8 mouse cellular contexts compared by ENCODE assay signal in genomic region chr12:80013904-80014597, GRCm38 (mm10).
DNase-seq lines count a peak whose midpoint lies in the region; ATAC-seq and TF ChIP-seq lines count a peak whose summit lies in the region.

No protein-coding gene starts in this region.

- H3K36me3 ChIP-seq in forebrain, embryonic 13.5 days (ENCODE audit: poor library complexity, severe bottlenecking): no peaks in the 10 kb centered on the region
- H3K36me3 ChIP-seq in hindbrain, embryonic 13.5 days: no peaks in the 10 kb centered on the region

- H3K9ac ChIP-seq in forebrain, embryonic 13.5 days: 0 out of 2 replicates have a peak overlapping the region, but pooled peaks have one; percentile 5
- H3K9ac ChIP-seq in hindbrain, embryonic 13.5 days: peak overlapping the region; percentile 24; the same call in 1 of the 2 replicates

- H3K4me1 ChIP-seq in forebrain, embryonic 13.5 days: peaks cover 22% of the 10 kb centered on the region
- peaks cover 23% of the 10 kb centered on the region for H3K4me1 ChIP-seq in hindbrain, embryonic 13.5 days (replicated peaks)
- peaks cover 10% of the 10 kb centered on the region for H3K4me1 ChIP-seq in olfactory bulb, adult 2 months (ENCODE audit: control insufficient read depth, insufficient read depth, low read length)

- 18% methylated on average over 14 of the region's 14 CpGs for WGBS in forebrain, embryonic 13.5 days
- WGBS in hindbrain, embryonic 13.5 days: 15% methylated on average over 14 of the region's 14 CpGs
- 8% methylated on average over 14 of the region's 14 CpGs for WGBS in olfactory bulb, adult 2 months

- peak overlapping the region; percentile 69 for H3K27ac ChIP-seq in forebrain, embryonic 13.5 days
- peak overlapping the region; percentile 83 for H3K27ac ChIP-seq in hindbrain, embryonic 13.5 days
- no peak overlapping the region; the same call in 1 of the 2 replicates for H3K27ac ChIP-seq in olfactory bulb, adult 2 months (ENCODE audit: insufficient read depth, low read depth, low read length)

- peak; percentile 76 for DNase-seq in CD4-positive, CD25-positive, alpha-beta regulatory T cell, adult 2 months (ENCODE audit: low read depth, low spot score)
- DNase-seq in adipocyte (ENCODE audit: low spot score): peak; percentile 46
- DNase-seq in layer of hippocampus, adult 9-11 months: peak; percentile 52
- DNase-seq in lung, postnatal 10 days: peak; percentile 65
- DNase-seq in cerebellum, adult 9-10 months: no peak

- no peaks in the 10 kb centered on the region for H3K9me3 ChIP-seq in forebrain, embryonic 13.5 days (replicated peaks)
- H3K9me3 ChIP-seq in hindbrain, embryonic 13.5 days: no peaks in the 10 kb centered on the region

- no peak for TF ChIP-seq POLR2A in olfactory bulb, adult 2 months (IDR thresholded peaks at IDR 0.05; ENCODE audit: insufficient read depth, low read depth, low read length)

- peak; percentile 66 for ATAC-seq in forebrain, embryonic 13.5 days
- peak; percentile 78 for ATAC-seq in hindbrain, embryonic 13.5 days (ENCODE audit: low FRiP score)

- H3K4me2 ChIP-seq in forebrain, embryonic 13.5 days: peak overlapping the region; percentile 36
- peak overlapping the region; percentile 47 for H3K4me2 ChIP-seq in hindbrain, embryonic 13.5 days

- no peaks in the 10 kb centered on the region for H3K27me3 ChIP-seq in forebrain, embryonic 13.5 days
- H3K27me3 ChIP-seq in hindbrain, embryonic 13.5 days: no peaks in the 10 kb centered on the region

- no peak for TF ChIP-seq CTCF in olfactory bulb, adult 2 months (IDR thresholded peaks at IDR 0.05; ENCODE audit: insufficient read depth, low read depth, low read length)

- no peak overlapping the region for H3K4me3 ChIP-seq in forebrain, embryonic 13.5 days
- H3K4me3 ChIP-seq in hindbrain, embryonic 13.5 days: peak overlapping the region; percentile 11
- H3K4me3 ChIP-seq in olfactory bulb, adult 2 months (ENCODE audit: insufficient read depth, low read depth, low read length): peak overlapping the region; percentile 0; the same call in 1 of the 2 replicates
